Comparison of ENCODE assay signal across 8 mouse cellular contexts in the genomic region with DNA sequence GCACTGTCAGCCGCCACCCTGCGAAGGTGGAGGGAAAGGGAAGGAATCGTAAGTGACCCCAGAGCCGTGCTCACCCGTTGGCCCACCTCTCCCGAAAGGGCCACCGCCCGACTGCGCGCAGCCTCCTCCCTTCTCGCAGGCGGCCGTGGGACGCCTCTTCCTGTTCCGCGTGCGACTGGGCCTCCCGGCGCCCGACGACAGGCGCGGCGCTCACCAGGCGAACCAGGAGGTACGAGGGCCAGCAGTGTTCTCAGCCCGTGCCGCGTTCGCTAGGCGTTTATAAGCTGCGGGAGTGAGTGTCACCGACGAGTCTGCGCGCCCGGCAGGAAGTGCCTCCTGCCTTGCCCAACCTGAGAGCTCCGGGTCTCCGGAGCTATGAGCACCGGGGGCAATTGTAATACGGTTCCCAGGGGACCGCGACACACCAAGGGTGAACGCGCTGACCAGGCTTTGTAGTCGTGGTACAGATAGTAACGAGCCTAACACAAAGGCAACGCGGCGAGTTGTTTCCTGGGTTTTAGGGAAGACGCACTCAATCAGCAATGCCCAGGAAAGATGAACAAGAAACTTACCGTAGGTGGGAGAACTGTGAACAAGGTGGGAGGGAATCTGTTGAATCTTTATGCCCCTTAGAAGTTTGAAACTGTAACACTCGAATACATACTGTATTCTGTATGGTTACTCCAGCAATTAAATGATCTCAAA. TPM values are rescaled to one million over a fixed set of nuclear protein-coding genes. Genes with fewer than 3 reads are reported as not detected.
A peak's percentile ranks its signal among the peaks of the same experiment; 100 is the strongest.
DNase-seq lines count a peak whose midpoint lies in the region; ATAC-seq lines count a peak whose summit lies in the region.

No protein-coding gene starts in this region.

- peaks cover 16% of the 10 kb centered on the region for H3K4me1 ChIP-seq in forebrain, embryonic 14.5 days (ENCODE audit: control insufficient read depth, insufficient read depth, low read length)

- peak overlapping the region; percentile 97; the same call in 1 of the 2 replicates for H3K27ac ChIP-seq in forebrain, embryonic 14.5 days (ENCODE audit: low read depth, low read length)

- peak overlapping the region; percentile 88 for H3K4me2 ChIP-seq in forebrain, embryonic 14.5 days (ENCODE audit: low read length)

- peaks cover 58% of the 10 kb centered on the region for H3K36me3 ChIP-seq in forebrain, embryonic 14.5 days (ENCODE audit: control insufficient read depth, insufficient read depth, low read length)

- H3K9me3 ChIP-seq in forebrain, embryonic 14.5 days (replicated peaks; ENCODE audit: control insufficient read depth, low read length): no peaks in the 10 kb centered on the region

- WGBS in forebrain, embryonic 14.5 days: under 1% methylated on average over 53 of the region's 53 CpGs

- H3K4me3 ChIP-seq in forebrain, embryonic 14.5 days (ENCODE audit: low read depth, low read length): peak overlapping the region; percentile 87

- H3K27me3 ChIP-seq in forebrain, embryonic 14.5 days (replicated peaks; ENCODE audit: control insufficient read depth, insufficient read depth, low read length): no peaks in the 10 kb centered on the region

- DNase-seq in ES-CJ7 (ENCODE audit: low read depth, low spot score): peak; percentile 44
- DNase-seq in c-Kit-positive CD71-positive TER-119-negative erythroid progenitor cells, embryonic 14.5 days (ENCODE audit: low read depth): peak; percentile 54
- peak; percentile 43 for DNase-seq in forebrain, embryonic 14.5 days (ENCODE audit: low spot score)
- peak; percentile 76 to 86 for DNase-seq in heart, postnatal 36 days
- peak; percentile 56 for DNase-seq in layer of hippocampus, adult 9-11 months
- DNase-seq in lung, postnatal 10 days: peak; percentile 77
- peak; percentile 51 for DNase-seq in ovary, postnatal 14 days (ENCODE audit: low spot score)
- DNase-seq in thymus, postnatal 14 days: peak; percentile 82

- H3K9ac ChIP-seq in forebrain, embryonic 14.5 days (ENCODE audit: low read length): peak overlapping the region; percentile 93

- intact Hi-C loops in heart, postnatal 36 days (cut with DNase I): no loop called here

- 0 out of 2 replicates have a peak, but pooled peaks have one; percentile 6 for ATAC-seq in forebrain, embryonic 14.5 days

RNA-seq across cellular contexts. Expression of gene Cnppd1, which starts 0.9 kb away (rescaled TPM):
- 40.4 and 53.6 TPM in 2 replicates for polyA plus RNA-seq in forebrain, embryonic 14.5 days (2014; fragmentation: Nextera tagmentation; extraction: Ambion mirVana)
- 10 to 100 TPM; 23.2 to 30.0 TPM for total RNA-seq in heart, postnatal 36 days (2021)

RNA-seq across cellular contexts. Expression of gene Retreg2, which starts 0.9 kb away (rescaled TPM):
- polyA plus RNA-seq in forebrain, embryonic 14.5 days (2014; fragmentation: Nextera tagmentation; extraction: Ambion mirVana): 85.6 and 95.6 TPM in 2 replicates
- total RNA-seq in heart, postnatal 36 days (2021): 10 to 100 TPM; 22.2 to 23.5 TPM

RNA-seq across cellular contexts. Expression of gene Slc23a3, which starts 7.9 kb away (rescaled TPM):
- not detected in 2 replicates for polyA plus RNA-seq in forebrain, embryonic 14.5 days (2014; fragmentation: Nextera tagmentation; extraction: Ambion mirVana)
- under 1 TPM; 0.56 to 0.57 TPM for total RNA-seq in heart, postnatal 36 days (2021)

RNA-seq across cellular contexts. Expression of gene Nhej1, which starts 16.6 kb away (rescaled TPM):
- polyA plus RNA-seq in forebrain, embryonic 14.5 days (2014; fragmentation: Nextera tagmentation; extraction: Ambion mirVana): 7.9 and 8.8 TPM in 2 replicates
- 1 to 10 TPM; 4.5 TPM for total RNA-seq in heart, postnatal 36 days (2021)

RNA-seq across cellular contexts. Expression of gene Zfand2b, which starts 26.8 kb away (rescaled TPM):
- polyA plus RNA-seq in forebrain, embryonic 14.5 days (2014; fragmentation: Nextera tagmentation; extraction: Ambion mirVana): 41.2 and 46.8 TPM in 2 replicates
- total RNA-seq in heart, postnatal 36 days (2021): 10 to 100 TPM; 14.9 to 17.6 TPM

Comparison
In these comparisons a context has a peak if more than half of its experiments do, and no peak if none do; other contexts are left out.
1. Peak in every context shown above with its lines: DNase-seq, ATAC-seq, H3K4me3 ChIP-seq and H3K27ac ChIP-seq.